Mouse (Mus musculus) retina, adult 2 months (tissue): ENCODE results near the gene Gm20696.

Experiments used
- DNase-seq: peaks from one replicate; pipeline ENCODE4 v3.0.0-alpha.2; 2012; ENCODE audit warnings: low read depth, low spot score

Gene Gm20696

GRCm38 (mm10) chr6:99211663-99212333 is 454.8 kb downstream of the Gm20696 start:
- no peak for DNase-seq

DNA sequence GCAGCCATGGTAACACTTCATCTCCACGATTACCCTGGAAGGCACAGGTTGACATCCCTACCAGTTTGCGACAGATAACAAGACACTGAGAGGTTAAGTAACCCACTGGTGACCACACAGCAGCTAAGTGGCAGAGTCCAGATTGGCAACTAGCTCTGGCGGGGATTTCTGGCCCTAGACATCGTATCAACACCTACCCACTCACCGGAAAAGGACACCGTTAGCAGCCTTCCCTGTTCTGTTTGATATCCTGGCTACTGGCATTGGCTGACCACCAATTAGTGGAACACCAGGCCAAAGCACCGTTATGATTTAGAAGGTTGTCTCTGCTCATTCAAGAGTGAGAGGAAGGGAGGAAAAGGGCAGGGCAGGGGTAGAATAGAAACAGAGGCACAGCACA is 456.4 kb downstream of the Gm20696 start:
- DNase-seq: no peak
